Mouse (Mus musculus) megakaryocyte, embryonic 14.5 days (primary cell): ENCODE data around the gene Pkmyt1. TPM values are rescaled to one million over a fixed set of nuclear protein-coding genes. Genes with fewer than 3 reads are reported as not detected.

ENCODE experiments used
- H3K27me3 ChIP-seq: replicated peaks from 2 replicates; pipeline ENCODE3; 2012; ENCODE audit warnings: inconsistent platforms
- H3K36me3 ChIP-seq: replicated peaks from 2 replicates; pipeline ENCODE3; 2012; ENCODE audit warnings: low read length, inconsistent platforms, mixed read lengths
- H3K4me1 ChIP-seq: 2 replicates; pipeline ENCODE4 v1.6.1; 2012; ENCODE audit warnings: inconsistent platforms
- H3K4me3 ChIP-seq: replicated peaks from 2 replicates; pipeline ENCODE3; 2012; ENCODE audit warnings: moderate library complexity, mild to moderate bottlenecking, inconsistent platforms
- H3K9me3 ChIP-seq: 2 replicates; pipeline ENCODE4 v1.6.1; 2012; ENCODE audit warnings: inconsistent platforms
- FLI1 ChIP-seq: IDR thresholded peaks from 2 replicates; pipeline ENCODE4 v1.6.1; 2012; ENCODE audit warnings: low read length, inconsistent platforms, mixed read lengths
- GATA1 ChIP-seq: IDR thresholded peaks from 3 replicates; pipeline ENCODE4 v1.6.1; 2012; ENCODE audit warnings: mixed read lengths, low read length, inconsistent platforms, borderline replicate concordance
- polyA plus RNA-seq: library from polyadenylated mRNA; stranded (reverse); fragments of >175 nt; gene quantifications from 2 replicates; pipeline ENCODE4 v1.2.3, GENCODE M21; 2012; ENCODE audit warnings: low replicate concordance; ENCODE audit not compliant: insufficient read depth

Gene Pkmyt1
- polyA plus RNA-seq, 1 experiment = 43.9 TPM

DNA sequence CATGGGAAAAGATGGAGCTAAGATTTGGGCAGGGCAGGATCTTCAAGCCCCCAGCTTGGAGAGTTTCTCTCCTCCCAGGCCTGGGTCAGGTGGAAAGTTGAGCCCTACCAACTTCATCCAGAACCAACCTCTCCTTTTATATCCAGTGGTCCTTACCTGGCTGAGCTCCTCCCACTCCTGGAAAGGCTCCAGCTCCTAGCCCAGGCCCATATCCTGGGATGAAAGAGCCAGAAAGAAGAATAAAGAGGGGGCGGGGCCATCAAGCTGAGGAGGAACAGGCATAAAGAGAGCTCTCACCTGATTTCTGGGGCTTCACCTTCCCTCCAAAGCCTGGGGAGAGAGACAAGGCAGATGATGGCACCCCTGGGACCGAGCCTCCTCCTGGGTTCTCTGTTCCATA, 9.1 kb upstream of the Pkmyt1 start:
- H3K27me3 ChIP-seq = peaks cover 73% of the 10 kb centered on the region

DNA sequence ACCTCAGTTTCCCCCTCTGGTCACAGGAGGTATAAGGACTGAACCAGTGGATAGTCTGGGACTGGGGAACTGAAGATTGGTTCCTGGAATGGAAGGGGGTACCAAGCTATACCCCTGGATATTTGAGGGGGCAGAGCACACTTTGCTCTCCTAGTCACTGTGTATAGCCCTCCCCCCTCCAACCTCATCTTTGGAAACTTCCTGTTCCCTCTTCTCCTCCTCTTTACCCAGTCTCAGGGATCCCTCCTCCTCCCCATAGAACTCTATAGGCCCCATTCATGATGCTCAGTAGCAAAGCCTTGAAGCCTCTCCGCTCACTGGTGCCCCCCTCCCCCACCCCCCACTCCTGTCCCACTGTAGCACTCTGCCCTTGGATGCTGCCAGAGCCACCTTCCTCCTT, 6.7 kb upstream of the Pkmyt1 start:
- Histone ChIP-seq H3K9me3 (no peaks in the 10 kb centered on the region), H3K4me1 (peaks cover 6% of the 10 kb centered on the region; the same call in 1 of the 2 replicates), H3K27me3 (peaks cover 58% of the 10 kb centered on the region), H3K4me3 (no peak overlapping the region), H3K36me3 (no peaks in the 10 kb centered on the region)
- TF ChIP-seq GATA1 (no peak), FLI1 (no peak)

More for the DNA sequence above, 9.1 kb upstream of the Pkmyt1 start:
- TF ChIP-seq FLI1 (no peak), GATA1 (no peak)
- H3K4me1 ChIP-seq = peaks cover 6% of the 10 kb centered on the region; the same call in 1 of the 2 replicates
- H3K36me3 ChIP-seq = no peaks in the 10 kb centered on the region
- H3K4me3 ChIP-seq = no peak overlapping the region
- no peaks in the 10 kb centered on the region for H3K9me3 ChIP-seq

DNA sequence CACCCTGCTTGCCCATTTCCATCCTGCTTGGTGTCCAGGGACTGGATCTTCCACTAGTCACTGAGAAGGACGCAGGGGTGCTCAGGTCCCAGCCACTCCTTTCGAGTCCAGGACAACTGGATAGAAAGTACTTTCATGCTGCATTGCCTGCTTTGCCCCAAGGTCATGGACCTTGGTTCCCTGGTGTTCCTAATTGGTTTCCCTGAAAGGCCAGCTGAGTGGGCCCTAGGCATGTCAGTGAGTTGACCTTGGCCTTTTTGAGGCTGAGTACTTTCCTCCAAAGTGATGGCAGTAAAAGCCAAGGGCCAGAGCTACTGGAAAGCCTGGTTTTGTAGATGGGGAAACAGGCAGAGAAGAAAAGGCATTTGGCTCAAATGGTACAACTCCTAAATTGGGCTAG, 4.2 kb upstream of the Pkmyt1 start:
- Histone ChIP-seq H3K4me1 (peaks cover 20% of the 10 kb centered on the region), H3K4me3 (no peak overlapping the region), H3K27me3 (peaks cover 48% of the 10 kb centered on the region), H3K36me3 (no peaks in the 10 kb centered on the region), H3K9me3 (no peaks in the 10 kb centered on the region)
- TF ChIP-seq FLI1 = no peak
- TF ChIP-seq GATA1 = no peak

DNA sequence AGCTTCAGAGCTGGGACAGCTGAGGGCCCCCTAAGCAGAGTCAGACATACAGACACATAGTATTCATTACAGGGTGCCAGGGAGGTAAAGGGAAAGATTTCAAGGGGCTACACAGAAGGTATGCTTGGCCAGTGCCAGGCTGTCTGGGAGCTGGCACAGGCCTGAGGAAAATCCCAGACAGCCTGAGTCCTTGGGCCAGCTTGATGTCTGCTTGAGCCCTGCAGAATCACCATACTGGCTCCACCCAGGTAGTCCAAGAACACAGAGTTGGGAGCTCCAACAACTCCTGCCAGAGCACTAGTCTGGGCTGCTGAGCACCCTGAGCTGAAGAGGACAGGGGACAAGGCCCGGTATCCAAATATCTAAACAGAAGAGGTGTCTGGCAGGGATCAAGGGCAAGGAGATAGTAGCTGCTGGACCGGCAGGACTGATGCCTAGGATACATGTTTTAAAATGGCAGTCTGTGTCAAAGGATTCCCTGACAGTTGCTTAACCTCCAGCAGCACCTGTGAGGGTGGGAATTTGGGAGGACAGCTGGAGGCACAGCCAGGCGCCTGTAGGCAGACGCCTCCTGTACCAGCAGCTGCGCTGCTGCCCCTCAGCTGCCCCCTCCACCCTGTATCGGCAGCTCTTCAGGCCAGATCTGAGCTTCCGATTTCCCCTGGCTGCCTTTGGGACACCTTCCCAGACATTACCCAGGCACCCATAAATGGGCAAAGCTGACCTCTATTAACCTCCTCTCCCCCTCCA, 3.6 kb upstream of the Pkmyt1 start, which contains the start of gene 1520401A03Rik:
Gene 1520401A03Rik, minus strand, starts transcription at position 408 of the 750 bp plus-strand sequence.
- no peaks in the 10 kb centered on the region for H3K36me3 ChIP-seq
- H3K4me3 ChIP-seq = no peak within 1 kb of the TSS
- no peak for TF ChIP-seq FLI1
- no peak for TF ChIP-seq GATA1
- H3K9me3 ChIP-seq = no peaks in the 10 kb centered on the region
- H3K27me3 ChIP-seq = peaks cover 43% of the 10 kb centered on the region
- H3K4me1 ChIP-seq = peaks cover 26% of the 10 kb centered on the region

GRCm38 (mm10) chr17:23725477-23725876, 659 bp upstream of the Pkmyt1 start:
- H3K27me3 ChIP-seq = peaks cover 20% of the 10 kb centered on the region
- H3K9me3 ChIP-seq = no peaks in the 10 kb centered on the region
- H3K36me3 ChIP-seq = no peaks in the 10 kb centered on the region
- peak overlapping the region; percentile 94 for H3K4me3 ChIP-seq
- H3K4me1 ChIP-seq = peaks cover 27% of the 10 kb centered on the region
- TF ChIP-seq FLI1 = no peak
- TF ChIP-seq GATA1 = no peak

GRCm38 (mm10) chr17:23726758-23727142, 614 bp downstream of the Pkmyt1 start:
- Histone ChIP-seq H3K36me3 (no peaks in the 10 kb centered on the region), H3K4me3 (peak overlapping the region; percentile 94), H3K27me3 (peaks cover 8% of the 10 kb centered on the region), H3K4me1 (peaks cover 29% of the 10 kb centered on the region), H3K9me3 (no peaks in the 10 kb centered on the region)
- TF ChIP-seq GATA1 (no peak), FLI1 (no peak)

- Histone ChIP-seq H3K9me3 (no peaks in the 10 kb centered on the region), H3K4me1 (peaks cover 25% of the 10 kb centered on the region), H3K36me3 (peaks cover 31% of the 10 kb centered on the region), H3K27me3 (peaks cover under 1% of the 10 kb centered on the region), H3K4me3 (no peak overlapping the region)
- TF ChIP-seq GATA1 (no peak), FLI1 (no peak)
Observed at GRCm38 (mm10) chr17:23730441-23730840, 4.3 kb downstream of the Pkmyt1 start.

GRCm38 (mm10) chr17:23734341-23734740, 8.2 kb downstream of the Pkmyt1 start:
- H3K4me3 ChIP-seq = no peak overlapping the region
- H3K9me3 ChIP-seq = no peaks in the 10 kb centered on the region
- H3K27me3 ChIP-seq = peaks cover 31% of the 10 kb centered on the region
- peaks cover 27% of the 10 kb centered on the region for H3K4me1 ChIP-seq
- H3K36me3 ChIP-seq = peaks cover 39% of the 10 kb centered on the region
- TF ChIP-seq GATA1 (no peak), FLI1 (no peak)

DNA sequence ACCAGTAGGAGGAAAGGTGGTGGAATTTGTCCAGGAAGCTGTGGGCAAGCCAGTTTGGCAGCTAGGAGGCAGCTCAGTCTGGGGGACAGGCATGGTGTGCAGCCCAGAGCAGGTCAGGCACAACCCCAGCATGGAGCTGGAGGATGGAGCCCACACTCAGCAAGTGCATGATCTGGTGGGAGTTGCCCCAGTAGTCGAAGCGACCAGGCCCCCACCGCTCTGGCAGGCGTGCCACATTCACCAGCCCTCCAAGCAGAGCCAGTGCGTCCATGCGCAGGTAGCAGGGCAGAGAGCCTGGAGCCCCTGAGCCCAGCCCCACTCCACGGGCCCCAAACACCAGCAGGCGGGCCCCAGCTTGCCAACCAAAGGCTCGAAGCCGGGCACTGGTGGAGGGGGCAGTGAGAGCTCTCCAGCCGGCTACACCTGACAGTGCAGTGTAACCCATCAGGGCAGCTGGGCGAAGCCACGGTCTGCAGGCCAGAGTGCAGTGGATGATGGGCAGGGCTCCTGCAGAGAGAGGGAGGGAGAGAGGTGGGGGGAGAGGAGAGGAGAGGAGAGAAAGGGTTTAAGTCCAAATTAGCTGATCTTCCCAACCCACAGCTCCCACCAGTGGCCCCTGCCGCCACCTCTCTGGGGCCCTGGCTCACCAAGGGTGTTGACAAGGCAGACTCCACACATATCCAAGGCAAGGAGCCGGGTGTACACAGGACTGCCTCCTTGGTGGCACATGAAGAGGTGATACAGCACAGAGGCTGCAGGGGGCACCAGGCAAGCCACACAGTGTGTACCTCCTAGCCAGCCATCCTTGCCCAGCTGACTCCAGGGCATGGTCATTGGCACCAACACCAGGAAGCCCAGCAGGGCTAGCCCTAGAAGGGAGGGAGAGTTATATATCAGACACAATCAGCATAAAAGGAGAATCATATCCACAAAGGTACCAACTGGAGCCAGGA, 11.6 kb downstream of the Pkmyt1 start:
- Histone ChIP-seq H3K4me3 (peak overlapping the region; percentile 46), H3K27me3 (peaks cover 63% of the 10 kb centered on the region), H3K9me3 (peaks cover 3% of the 10 kb centered on the region; the same call in 1 of the 2 replicates), H3K36me3 (peaks cover 32% of the 10 kb centered on the region), H3K4me1 (peaks cover 51% of the 10 kb centered on the region)
- TF ChIP-seq FLI1 = no peak
- TF ChIP-seq GATA1 = no peak

DNA sequence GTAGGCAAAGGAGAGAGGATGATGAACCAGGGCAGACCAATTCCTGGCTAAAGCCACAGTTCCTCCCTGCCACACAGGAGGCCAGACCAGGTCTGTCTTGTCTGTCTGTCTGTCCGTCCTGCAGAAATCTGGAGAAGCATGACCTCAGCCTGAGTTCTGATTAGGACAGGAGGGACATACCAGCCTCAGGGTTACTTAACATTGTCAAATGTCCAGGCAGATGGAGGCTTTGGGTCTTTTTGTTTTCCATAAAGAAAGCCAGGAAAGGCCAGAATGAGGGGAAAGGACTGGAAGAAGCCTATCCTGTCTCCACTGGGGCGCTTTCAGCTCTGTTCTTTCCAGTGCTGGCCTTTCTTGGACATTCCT, 12.7 kb downstream of the Pkmyt1 start:
- H3K9me3 ChIP-seq = peaks cover 3% of the 10 kb centered on the region; the same call in 1 of the 2 replicates
- TF ChIP-seq GATA1 = no peak
- TF ChIP-seq FLI1 = no peak
- H3K4me1 ChIP-seq = peaks cover 56% of the 10 kb centered on the region
- peaks cover 24% of the 10 kb centered on the region for H3K36me3 ChIP-seq
- H3K4me3 ChIP-seq = no peak overlapping the region
- peaks cover 74% of the 10 kb centered on the region for H3K27me3 ChIP-seq
